Mouse (Mus musculus) kidney, adult 2 months (tissue): Measurements from ENCODE around the gene Aes.

ENCODE experiments used
- CTCF ChIP-seq: fragments of 200-500 bp; conservative IDR thresholded peaks from 2 replicates; pipeline ENCODE4 v1.5.1; 2011; ENCODE audit warnings: low read depth, mild to moderate bottlenecking, control low read depth, low read length, moderate library complexity, mixed read lengths; ENCODE audit not compliant: insufficient read depth, insufficient read length
- POLR2A ChIP-seq: fragments of 200-500 bp; IDR thresholded peaks from one replicate; pipeline ENCODE4 v1.6.1; 2011; ENCODE audit warnings: low read depth, low read length, control low read depth

GRCm38 (mm10) chr10:81583347-81583746 lies 24.1 kb downstream of the Aes start:
- TF ChIP-seq CTCF (no peak), POLR2A (no peak)
